Mouse (Mus musculus) forebrain, embryonic 16.5 days (tissue): ENCODE data around the gene Mtcl1. TPM values are rescaled to one million over a fixed set of nuclear protein-coding genes. Genes with fewer than 3 reads are reported as not detected.
A peak's percentile ranks its signal among the peaks of the same experiment; 100 is the strongest.

Experiments used
- ATAC-seq: fragments of 200-750 bp; cut with Nextera tagmentation; 2 replicates; pipeline ENCODE4 v1.8.0; 2017; ENCODE audit warnings: mild to moderate bottlenecking, moderate library complexity
- H3K27ac ChIP-seq: fragments of 300-500 bp; sonication (generic); 2 replicates; pipeline ENCODE4 v1.5.1; 2014; ENCODE audit warnings: low read length, control low read depth
- H3K27me3 ChIP-seq: fragments of 300-500 bp; sonication (generic); replicated peaks from 2 replicates; pipeline ENCODE4 v1.6.1; 2014; ENCODE audit warnings: low read length; ENCODE audit not compliant: control insufficient read depth, insufficient read depth
- H3K36me3 ChIP-seq: fragments of 300-500 bp; sonication (generic); 2 replicates; pipeline ENCODE4 v1.6.1; 2014; ENCODE audit not compliant: control insufficient read depth, insufficient read depth
- H3K4me1 ChIP-seq: fragments of 300-500 bp; sonication (generic); replicated peaks from 2 replicates; pipeline ENCODE4 v1.6.1; 2014; ENCODE audit warnings: low read length; ENCODE audit not compliant: control insufficient read depth, insufficient read depth
- H3K4me2 ChIP-seq: fragments of 300-500 bp; sonication (generic); 2 replicates; pipeline ENCODE4 v1.6.1; 2014; ENCODE audit warnings: mild to moderate bottlenecking, low read length, control low read depth
- H3K4me3 ChIP-seq: fragments of 300-500 bp; sonication (generic); replicated peaks from 2 replicates; pipeline ENCODE4 v1.5.1; 2014; ENCODE audit warnings: mild to moderate bottlenecking, low read length, control low read depth
- H3K9ac ChIP-seq: fragments of 300-500 bp; sonication (generic); replicated peaks from 2 replicates; pipeline ENCODE4 v1.6.1; 2014; ENCODE audit warnings: low read depth, low read length, control low read depth
- H3K9me3 ChIP-seq: fragments of 300-500 bp; sonication (generic); 2 replicates; pipeline ENCODE4 v1.6.1; 2016; ENCODE audit warnings: low read length; ENCODE audit not compliant: control insufficient read depth
- WGBS: fragments of 180-500 bp; shearing (Covaris S2); extraction: QIAGEN DNeasy Blood & Tissue Kit; methylation state at CpG from one replicate; pipeline ENCODE4 v1.1.7; 2014; 5-methylcytosine and 5-hydroxymethylcytosine counted together
- polyA plus RNA-seq: library from polyadenylated mRNA; unstranded; fragments of >200 nt; fragmentation: Nextera tagmentation; extraction: Ambion mirVana; gene quantifications from 2 replicates; pipeline ENCODE4 v1.2.1, GENCODE M21; 2015

The Mtcl1 gene
- polyA plus RNA-seq, 1 experiment from 2014 or later: 44.3 TPM

GRCm38 (mm10) chr17:66317156-66317555 is 132.4 kb downstream of the Mtcl1 start:
- Histone ChIP-seq H3K9me3 (no peaks in the 10 kb centered on the region), H3K4me2 (no peak overlapping the region), H3K36me3 (no peaks in the 10 kb centered on the region), H3K4me1 (peaks cover 15% of the 10 kb centered on the region), H3K4me3 (no peak overlapping the region), H3K27ac (no peak overlapping the region), H3K9ac (no peak overlapping the region), H3K27me3 (no peaks in the 10 kb centered on the region)
- 88% methylated on average over 5 of the region's 5 CpGs for WGBS
- no peak for ATAC-seq

GRCm38 (mm10) chr17:66315451-66315850 is 134.1 kb downstream of the Mtcl1 start:
- H3K4me3 ChIP-seq: no peak overlapping the region
- 39% methylated on average over 10 of the region's 10 CpGs for WGBS
- H3K9me3 ChIP-seq: no peaks in the 10 kb centered on the region
- no peak overlapping the region for H3K4me2 ChIP-seq
- no peak overlapping the region for H3K9ac ChIP-seq
- H3K27me3 ChIP-seq: no peaks in the 10 kb centered on the region
- no peaks in the 10 kb centered on the region for H3K36me3 ChIP-seq
- peaks cover 13% of the 10 kb centered on the region for H3K4me1 ChIP-seq
- H3K27ac ChIP-seq: peak overlapping the region; percentile 12; the same call in 1 of the 2 replicates
- ATAC-seq: no peak

GRCm38 (mm10) chr17:66314566-66315285 is 134.8 kb downstream of the Mtcl1 start:
- 0 out of 2 replicates have a peak overlapping the region, but pooled peaks have one; percentile 4 for H3K27ac ChIP-seq
- peak; percentile 59; the same call in 1 of the 2 replicates for ATAC-seq
- H3K4me2 ChIP-seq: no peak overlapping the region
- no peak overlapping the region for H3K4me3 ChIP-seq
- no peak overlapping the region for H3K9ac ChIP-seq
- peaks cover 13% of the 10 kb centered on the region for H3K4me1 ChIP-seq
- WGBS: 60% methylated on average over 13 of the region's 13 CpGs
- H3K27me3 ChIP-seq: no peaks in the 10 kb centered on the region
- no peaks in the 10 kb centered on the region for H3K36me3 ChIP-seq
- no peaks in the 10 kb centered on the region for H3K9me3 ChIP-seq

- WGBS: 90% methylated on average over 7 of the region's 7 CpGs
- no peak overlapping the region for H3K27ac ChIP-seq
- no peak overlapping the region for H3K9ac ChIP-seq
- no peaks in the 10 kb centered on the region for H3K27me3 ChIP-seq
- no peaks in the 10 kb centered on the region for H3K9me3 ChIP-seq
- ATAC-seq: no peak
- no peaks in the 10 kb centered on the region for H3K36me3 ChIP-seq
- H3K4me1 ChIP-seq: no peaks in the 10 kb centered on the region
- H3K4me2 ChIP-seq: no peak overlapping the region
- H3K4me3 ChIP-seq: no peak overlapping the region
Measured at GRCm38 (mm10) chr17:66301906-66302305, 147.6 kb downstream of the Mtcl1 start.

GRCm38 (mm10) chr17:66301267-66301666 is 148.3 kb downstream of the Mtcl1 start:
- H3K9ac ChIP-seq: no peak overlapping the region
- no peaks in the 10 kb centered on the region for H3K36me3 ChIP-seq
- no peak overlapping the region for H3K4me3 ChIP-seq
- H3K27me3 ChIP-seq: no peaks in the 10 kb centered on the region
- H3K4me1 ChIP-seq: no peaks in the 10 kb centered on the region
- no peak for ATAC-seq
- H3K4me2 ChIP-seq: no peak overlapping the region
- H3K9me3 ChIP-seq: no peaks in the 10 kb centered on the region
- 75% methylated on average over 4 of the region's 4 CpGs for WGBS
- H3K27ac ChIP-seq: no peak overlapping the region

- no peak overlapping the region for H3K27ac ChIP-seq
- no peaks in the 10 kb centered on the region for H3K9me3 ChIP-seq
- WGBS: 95% methylated on average over 3 of the region's 3 CpGs
- no peaks in the 10 kb centered on the region for H3K36me3 ChIP-seq
- H3K4me3 ChIP-seq: no peak overlapping the region
- no peak overlapping the region for H3K9ac ChIP-seq
- no peak for ATAC-seq
- H3K4me2 ChIP-seq: no peak overlapping the region
- H3K4me1 ChIP-seq: no peaks in the 10 kb centered on the region
- no peaks in the 10 kb centered on the region for H3K27me3 ChIP-seq
Measured at GRCm38 (mm10) chr17:66297721-66298120, 151.8 kb downstream of the Mtcl1 start.

- no peaks in the 10 kb centered on the region for H3K36me3 ChIP-seq
- no peak for ATAC-seq
- 0 out of 2 replicates have a peak, but pooled peaks cover 3% of the 10 kb centered on the region for H3K9me3 ChIP-seq
- no peak overlapping the region for H3K9ac ChIP-seq
- no peaks in the 10 kb centered on the region for H3K27me3 ChIP-seq
- H3K27ac ChIP-seq: no peak overlapping the region
- WGBS: 96% methylated on average over 4 of the region's 4 CpGs
- no peak overlapping the region for H3K4me2 ChIP-seq
- H3K4me1 ChIP-seq: no peaks in the 10 kb centered on the region
- H3K4me3 ChIP-seq: no peak overlapping the region
Measured at GRCm38 (mm10) chr17:66293581-66293980, 156.0 kb downstream of the Mtcl1 start.

GRCm38 (mm10) chr17:66289894-66290293 is 159.7 kb downstream of the Mtcl1 start:
- no peaks in the 10 kb centered on the region for H3K36me3 ChIP-seq
- H3K27ac ChIP-seq: no peak overlapping the region
- no peak overlapping the region for H3K4me2 ChIP-seq
- H3K9ac ChIP-seq: no peak overlapping the region
- H3K27me3 ChIP-seq: no peaks in the 10 kb centered on the region
- H3K9me3 ChIP-seq: 0 out of 2 replicates have a peak, but pooled peaks cover 3% of the 10 kb centered on the region
- no peaks in the 10 kb centered on the region for H3K4me1 ChIP-seq
- WGBS: 93% methylated on average over 4 of the region's 4 CpGs
- H3K4me3 ChIP-seq: no peak overlapping the region
- ATAC-seq: no peak
